Mouse (Mus musculus) kidney, adult 2 months (tissue): ENCODE data around the gene Zhx3. TPM values are rescaled to one million over a fixed set of nuclear protein-coding genes. Genes with fewer than 3 reads are reported as not detected.
A peak's percentile ranks its signal among the peaks of the same experiment; 100 is the strongest.

ENCODE experiments used
- DNase-seq: peaks from one replicate; pipeline ENCODE4 v3.0.0; 2021
- H3K27ac ChIP-seq: fragments of 200-500 bp; 2 replicates; pipeline ENCODE4 v1.5.1; 2012; ENCODE audit warnings: low read depth, low read length, control low read depth, inconsistent platforms; ENCODE audit not compliant: insufficient read depth
- H3K27me3 ChIP-seq: fragments of 200-500 bp; replicated peaks from 2 replicates; pipeline ENCODE4 v1.6.1; 2012; ENCODE audit warnings: mild to moderate bottlenecking, moderate library complexity, low read length, inconsistent platforms; ENCODE audit not compliant: control insufficient read depth, insufficient read depth
- H3K36me3 ChIP-seq: fragments of 200-500 bp; 2 replicates; pipeline ENCODE4 v1.6.1; 2012; ENCODE audit warnings: mild to moderate bottlenecking, moderate library complexity, low read length, inconsistent platforms; ENCODE audit not compliant: control insufficient read depth, insufficient read depth
- H3K4me1 ChIP-seq: fragments of 200-500 bp; 2 replicates; pipeline ENCODE4 v1.6.1; 2011; ENCODE audit warnings: low read length; ENCODE audit not compliant: control insufficient read depth, insufficient read depth
- H3K4me3 ChIP-seq: fragments of 200-500 bp; 2 replicates; pipeline ENCODE4 v1.5.1; 2011; ENCODE audit warnings: mild to moderate bottlenecking, low read depth, low read length, control low read depth; ENCODE audit not compliant: insufficient read depth
- CTCF ChIP-seq: fragments of 200-500 bp; conservative IDR thresholded peaks from 2 replicates; pipeline ENCODE4 v1.5.1; 2011; ENCODE audit warnings: low read depth, mild to moderate bottlenecking, control low read depth, low read length, moderate library complexity, mixed read lengths; ENCODE audit not compliant: insufficient read depth, insufficient read length
- POLR2A ChIP-seq: fragments of 200-500 bp; IDR thresholded peaks from one replicate; pipeline ENCODE4 v1.6.1; 2011; ENCODE audit warnings: low read depth, low read length, control low read depth
- WGBS: fragments of 180-500 bp; shearing (Covaris S2); methylation state at CpG from one replicate; pipeline ENCODE4 v1.1.7; 2018; 5-methylcytosine and 5-hydroxymethylcytosine counted together
- polyA plus RNA-seq: library from polyadenylated mRNA; depleted of rRNA; stranded (reverse); fragments of >200 nt; gene quantifications from 2 replicates; pipeline ENCODE4 v1.2.3, GENCODE M21; 2012; rRNA removed

Zhx3 gene
- polyA plus RNA-seq, 1 experiment: 16.9 TPM

- peak; percentile 60 for DNase-seq
- H3K4me1 ChIP-seq: no peaks in the 10 kb centered on the region
- peaks cover 11% of the 10 kb centered on the region for H3K36me3 ChIP-seq
- 0 out of 2 replicates have a peak overlapping the region, but pooled peaks have one; percentile 28 for H3K27ac ChIP-seq
- H3K4me3 ChIP-seq: no peak overlapping the region
- WGBS: 38% methylated on average over 5 of the region's 5 CpGs
- no peaks in the 10 kb centered on the region for H3K27me3 ChIP-seq
- TF ChIP-seq POLR2A: no peak
- no peak for TF ChIP-seq CTCF
Observed at GRCm38 (mm10) chr2:160700271-160700670, 172.5 kb downstream of the Zhx3 start.

Other genes starting within 250 kb of the Zhx3 start
- 7.0 and 9.2 TPM in 2 replicates for gene Top1, start 227.1 kb downstream of the Zhx3 start, polyA plus RNA-seq
- gene Plcg1, start 141.7 kb downstream of the Zhx3 start, polyA plus RNA-seq: 33.1 and 38.2 TPM in 2 replicates
- 8.4 and 10.1 TPM in 2 replicates for gene Lpin3, start 7.7 kb upstream of the Zhx3 start, polyA plus RNA-seq
- not detected in 2 replicates for gene Emilin3, start 39.3 kb upstream of the Zhx3 start, polyA plus RNA-seq
- gene Chd6, start 236.1 kb upstream of the Zhx3 start, polyA plus RNA-seq: 7.7 and 9.4 TPM in 2 replicates